Mouse (Mus musculus) ES-Bruce4 (cell line): ENCODE data around the gene Exosc10. TPM values are rescaled to one million over a fixed set of nuclear protein-coding genes. Genes with fewer than 3 reads are reported as not detected.

Experiments used
- H3K27ac ChIP-seq: 2 replicates; pipeline ENCODE4 v1.5.1; 2012; ENCODE audit warnings: low read length, inconsistent platforms; ENCODE audit not compliant: insufficient read depth
- H3K27me3 ChIP-seq: 2 replicates; pipeline ENCODE4 v1.6.1; 2012; ENCODE audit warnings: mild to moderate bottlenecking, low read length, inconsistent platforms; ENCODE audit not compliant: control insufficient read depth, poor library complexity, insufficient read depth, severe bottlenecking
- H3K36me3 ChIP-seq: 2 replicates; pipeline ENCODE4 v1.6.1; 2012; ENCODE audit warnings: inconsistent platforms, mild to moderate bottlenecking, low read length, moderate library complexity; ENCODE audit not compliant: control insufficient read depth, poor library complexity, insufficient read depth, severe bottlenecking
- H3K4me1 ChIP-seq: one replicate; pipeline ENCODE4 v1.8.1; 2011; ENCODE audit warnings: low read length; ENCODE audit not compliant: control insufficient read depth, insufficient read depth
- H3K4me3 ChIP-seq: 2 replicates; pipeline ENCODE4 v1.5.1; 2011; ENCODE audit warnings: low read depth, mild to moderate bottlenecking, low read length
- H3K9ac ChIP-seq: 2 replicates; pipeline ENCODE4 v1.6.1; 2012; ENCODE audit warnings: low read depth, mild to moderate bottlenecking, inconsistent platforms; ENCODE audit not compliant: poor library complexity, severe bottlenecking
- H3K9me3 ChIP-seq: replicated peaks from 2 replicates; pipeline ENCODE4 v1.6.1; 2012; ENCODE audit warnings: mild to moderate bottlenecking, low read length, inconsistent platforms; ENCODE audit not compliant: control insufficient read depth, poor library complexity, insufficient read depth, severe bottlenecking
- CTCF ChIP-seq: IDR thresholded peaks from one replicate; pipeline ENCODE4 v1.8.1; 2011; ENCODE audit warnings: low read depth, low read length
- EP300 ChIP-seq: IDR thresholded peaks from 2 replicates; pipeline ENCODE4 v1.6.1; 2011; ENCODE audit warnings: low read depth, low read length; ENCODE audit not compliant: insufficient read depth
- POLR2A ChIP-seq: IDR thresholded peaks from one replicate; pipeline ENCODE4 v1.8.1; 2011; ENCODE audit warnings: low read length; ENCODE audit not compliant: insufficient read depth
- polyA plus RNA-seq: library from polyadenylated mRNA; stranded (reverse); fragments of >200 nt; gene quantifications from 2 replicates; pipeline ENCODE4 v1.2.4, GENCODE M21; 2011; ENCODE audit warnings: low read depth; ENCODE audit not compliant: missing spikeins, insufficient read depth, insufficient read length

Gene Exosc10
- polyA plus RNA-seq, 1 experiment, result 52.8 TPM

- Histone ChIP-seq H3K27me3 (no peaks in the 10 kb centered on the region), H3K4me1 (peaks cover 2% of the 10 kb centered on the region), H3K9ac (peak overlapping the region; percentile 99), H3K27ac (peak overlapping the region; percentile 94), H3K4me3 (peak overlapping the region; percentile 43), H3K36me3 (peaks cover 30% of the 10 kb centered on the region), H3K9me3 (no peaks in the 10 kb centered on the region)
- TF ChIP-seq POLR2A, result no peak
- TF ChIP-seq EP300, result no peak
- TF ChIP-seq CTCF, result no peak
Measured at GRCm38 (mm10) chr4:148627246-148627645, 69.0 kb downstream of the Exosc10 start.

Other genes starting within 250 kb of the Exosc10 start
- gene Ubiad1, start 113.7 kb upstream of the Exosc10 start, polyA plus RNA-seq, result 7.5 and 10.3 TPM in 2 replicates
- 26.0 and 33.8 TPM in 2 replicates for gene Mtor, start 109.8 kb upstream of the Exosc10 start, polyA plus RNA-seq
- 0.37 TPM in 1 of 2 replicates, not detected in the other for gene Angptl7, start 58.0 kb upstream of the Exosc10 start, polyA plus RNA-seq
- gene Srm, start 33.1 kb downstream of the Exosc10 start, polyA plus RNA-seq, result 131 and 143 TPM in 2 replicates
- 2.6 TPM in 2 replicates for gene Masp2, start 44.1 kb downstream of the Exosc10 start, polyA plus RNA-seq
- 742 and 797 TPM in 2 replicates for gene Tardbp, start 68.6 kb downstream of the Exosc10 start, polyA plus RNA-seq
- gene Gm572, start 84.9 kb downstream of the Exosc10 start, polyA plus RNA-seq, result 0.49 TPM in 1 of 2 replicates, not detected in the other
- 13.8 and 15.6 TPM in 2 replicates for gene Casz1, start 246.0 kb downstream of the Exosc10 start, polyA plus RNA-seq